Mouse (Mus musculus) liver, adult 2 months (tissue): ENCODE results near the gene Nrcam.

Experiments used
- CTCF ChIP-seq: fragments of 200-500 bp; IDR thresholded peaks from 2 replicates; pipeline ENCODE4 v1.5.1; 2011; ENCODE audit warnings: low read depth, low read length, control low read depth
- POLR2A ChIP-seq: fragments of 200-500 bp; IDR thresholded peaks from 2 replicates; pipeline ENCODE4 v1.6.1; 2011; ENCODE audit warnings: low read length, control low read depth; ENCODE audit not compliant: insufficient read depth; ENCODE audit errors: extremely low read depth

DNA sequence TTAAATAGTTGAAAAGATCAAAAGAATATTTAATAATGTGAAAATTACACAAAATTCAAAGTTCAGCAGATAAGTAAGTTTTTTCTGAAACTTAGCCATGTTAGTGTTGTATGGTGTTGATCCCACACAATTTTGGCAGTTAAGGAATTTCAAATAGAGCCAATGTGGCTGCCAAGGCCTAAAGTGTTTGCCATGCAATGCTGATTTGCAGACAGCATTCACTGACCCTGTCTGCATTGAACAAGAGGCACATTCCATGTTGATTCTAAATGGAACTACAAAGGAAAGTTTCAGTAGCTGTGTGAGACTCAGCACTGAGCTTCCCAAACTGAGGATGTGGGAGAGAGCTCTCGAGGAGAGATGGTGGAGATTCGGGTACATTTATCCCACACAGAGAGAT, 169.1 kb downstream of the Nrcam start:
- TF ChIP-seq CTCF (no peak), POLR2A (no peak)
